Comparison of ENCODE assay signal across 25 mouse cellular contexts in the genomic region with DNA sequence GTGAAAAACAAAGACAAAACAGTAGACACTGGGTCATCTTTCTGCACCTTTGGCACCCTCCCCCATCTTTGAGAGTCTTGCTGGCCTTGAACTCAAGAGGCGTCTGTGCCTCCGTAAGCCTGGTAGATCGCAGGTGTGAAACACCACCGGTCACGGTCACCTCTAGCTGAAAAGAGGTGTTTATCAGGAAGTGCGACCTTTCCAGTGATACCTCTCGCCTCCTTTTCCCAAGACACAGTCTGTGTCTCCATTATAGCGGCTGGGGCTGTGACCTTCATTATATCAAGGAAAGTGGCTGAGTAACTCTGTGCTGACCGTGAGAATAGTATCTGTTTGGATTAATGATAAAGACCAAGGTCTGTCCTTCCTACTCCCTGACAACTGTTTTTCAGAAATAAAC.
"Had no signal": no experiment of that assay in that cellular context is flagged by ENCODE, and none has a peak within 500 bp of the region (broad histone marks: within the 10 kb centered on the region; RNA-seq: fewer than 3 reads in every experiment).

No protein-coding gene starts in this region.

- H3K4me2 ChIP-seq: heart, embryonic 12.5 days; hindbrain, embryonic 12.5 days; hindbrain, embryonic 14.5 days; intestine, embryonic 15.5 days; limb, embryonic 12.5 days had no signal

- ATAC-seq: hindbrain, embryonic 16.5 days; inflammation-experienced regulatory T-cells, adult 6 months; intestine, embryonic 15.5 days; intestine, postnatal 0 days had no signal

- H3K9ac ChIP-seq: heart, embryonic 12.5 days; hindbrain, embryonic 12.5 days; hindbrain, embryonic 14.5 days; intestine, embryonic 15.5 days; limb, embryonic 12.5 days had no signal

- H3K9me3 ChIP-seq: heart, embryonic 10.5 days; heart, embryonic 12.5 days; hindbrain, embryonic 10.5 days; hindbrain, embryonic 12.5 days; intestine, embryonic 15.5 days; limb, embryonic 10.5 days; limb, embryonic 12.5 days had no signal

- H3K27me3 ChIP-seq: heart, embryonic 12.5 days; intestine, embryonic 15.5 days; limb, embryonic 12.5 days had no signal

- H3K4me1 ChIP-seq: heart, embryonic 10.5 days; intestine, embryonic 15.5 days; limb, embryonic 12.5 days had no signal

- H3K36me3 ChIP-seq: heart, embryonic 10.5 days; heart, embryonic 12.5 days; hindbrain, embryonic 10.5 days; hindbrain, embryonic 12.5 days; intestine, embryonic 15.5 days; limb, embryonic 10.5 days; limb, embryonic 12.5 days had no signal

- DNase-seq: gastrocnemius, adult 2 months; gastrocnemius, postnatal 10 days; gastrocnemius, postnatal 25 days; heart, adult 18-20 months; heart, postnatal 10 days; heart, postnatal 4 days; kidney, adult 18-20 months; kidney, adult 8-10 months; kidney, postnatal 10 days; kidney, postnatal 25 days; kidney, postnatal 4 days; liver had no signal

- H3K4me3 ChIP-seq: gastrocnemius, adult 2 months; heart, embryonic 10.5 days; heart, embryonic 12.5 days; hindbrain, embryonic 10.5 days; hindbrain, embryonic 12.5 days; intestine, embryonic 15.5 days; layer of hippocampus, adult 2 months; left cerebral cortex, adult 2 months; limb, embryonic 10.5 days; limb, embryonic 12.5 days had no signal

- H3K27ac ChIP-seq: gastrocnemius, adult 2 months; heart, embryonic 10.5 days; hindbrain, embryonic 10.5 days; hindbrain, embryonic 12.5 days; hindbrain, embryonic 14.5 days; intestine, embryonic 15.5 days; layer of hippocampus, adult 2 months; left cerebral cortex, adult 2 months; limb, embryonic 10.5 days; limb, embryonic 12.5 days had no signal
